Mouse (Mus musculus) kidney, adult 8-10 months (tissue): ENCODE measurements around the gene Ykt6.
"Not testable (repeated sequence)": the region's sequence is repeated elsewhere in the genome, so short reads cannot be mapped to it uniquely, and the experiment has no call there.

ENCODE experiments used
- DNase-seq, 2 experiments: peaks; one replicate each; pipeline ENCODE4 v3.0.0; 2022

The Ykt6 gene

GRCm38 (mm10) chr11:5955546-5956276, at the start of gene Ykt6:
Ykt6 (plus strand) TSS chr11:5955693.
- peak; percentile 95 to 96 for DNase-seq

- no peak for DNase-seq
Measured at GRCm38 (mm10) chr11:5905778-5906518, 49.5 kb upstream of the Ykt6 start.

- DNase-seq, result no peak
Measured at GRCm38 (mm10) chr11:5907096-5907495, 48.4 kb upstream of the Ykt6 start.

- DNase-seq, result no peak
Measured at GRCm38 (mm10) chr11:5908642-5909041, 46.9 kb upstream of the Ykt6 start.

GRCm38 (mm10) chr11:5912635-5913034, 42.9 kb upstream of the Ykt6 start:
- DNase-seq, result peak in 1 of 2 experiments; percentile 59

- no peak for DNase-seq
Measured at GRCm38 (mm10) chr11:5913256-5913655, 42.2 kb upstream of the Ykt6 start.

GRCm38 (mm10) chr11:5913936-5914335, 41.6 kb upstream of the Ykt6 start:
- DNase-seq, result no peak

GRCm38 (mm10) chr11:5914940-5915339, 40.6 kb upstream of the Ykt6 start:
- no peak for DNase-seq

GRCm38 (mm10) chr11:5915429-5916177, 39.9 kb upstream of the Ykt6 start:
- DNase-seq, result no peak

GRCm38 (mm10) chr11:5916178-5916548, 39.3 kb upstream of the Ykt6 start:
- no peak for DNase-seq

- DNase-seq, result no peak
Measured at GRCm38 (mm10) chr11:5918111-5918510, 37.4 kb upstream of the Ykt6 start.

- DNase-seq, result no peak
Measured at GRCm38 (mm10) chr11:5919606-5920005, 35.9 kb upstream of the Ykt6 start.

GRCm38 (mm10) chr11:5920323-5920960, 35.1 kb upstream of the Ykt6 start:
- DNase-seq, result no peak

- no peak for DNase-seq
Measured at GRCm38 (mm10) chr11:5924699-5925098, 30.8 kb upstream of the Ykt6 start.

GRCm38 (mm10) chr11:5926696-5927220, 28.7 kb upstream of the Ykt6 start:
- no peak for DNase-seq

GRCm38 (mm10) chr11:5930578-5930977, 24.9 kb upstream of the Ykt6 start:
- DNase-seq, result no peak

- peak in 1 of 2 experiments; percentile 36 for DNase-seq
Measured at GRCm38 (mm10) chr11:5931947-5932346, 23.5 kb upstream of the Ykt6 start.

GRCm38 (mm10) chr11:5934531-5934930, 21.0 kb upstream of the Ykt6 start:
- not testable (repeated sequence) for DNase-seq

- DNase-seq, result no peak
Measured at GRCm38 (mm10) chr11:5942966-5943365, 12.5 kb upstream of the Ykt6 start.

GRCm38 (mm10) chr11:5945096-5945495, 10.4 kb upstream of the Ykt6 start:
- no peak for DNase-seq

GRCm38 (mm10) chr11:5947796-5948195, 7.7 kb upstream of the Ykt6 start:
- no peak for DNase-seq

GRCm38 (mm10) chr11:5948546-5949250, 6.8 kb upstream of the Ykt6 start:
- DNase-seq, result no peak
